Mouse (Mus musculus): ENCODE results near the gene Adgrf1.

Gene Adgrf1

GRCm38 (mm10) chr17:43270161-43270560 lies at the start of gene Adgrf1:
Gene Adgrf1 (plus strand): TSS chr17:43270329.
- DNase-seq: peak; percentile 20 to 46

GRCm38 (mm10) chr17:43226101-43226500 lies 44.0 kb upstream of the Adgrf1 start:
- no peak for DNase-seq

GRCm38 (mm10) chr17:43229621-43230513 lies 40.3 kb upstream of the Adgrf1 start:
- peak; percentile 71 to 81 for DNase-seq

- no peak for DNase-seq
Measured at GRCm38 (mm10) chr17:43230821-43231220, 39.3 kb upstream of the Adgrf1 start.

GRCm38 (mm10) chr17:43232769-43233168 lies 37.4 kb upstream of the Adgrf1 start:
- DNase-seq: peak in 1 of 2 experiments; percentile 21

GRCm38 (mm10) chr17:43236656-43237250 lies 33.4 kb upstream of the Adgrf1 start:
- no peak for DNase-seq

- no peak for DNase-seq
Measured at GRCm38 (mm10) chr17:43239035-43239434, 31.1 kb upstream of the Adgrf1 start.

- DNase-seq: peak; percentile 78 to 87
Measured at GRCm38 (mm10) chr17:43241134-43241533, 29.0 kb upstream of the Adgrf1 start.

- no peak for DNase-seq
Measured at GRCm38 (mm10) chr17:43242609-43243008, 27.5 kb upstream of the Adgrf1 start.

- DNase-seq: no peak
Measured at GRCm38 (mm10) chr17:43245364-43245763, 24.8 kb upstream of the Adgrf1 start.

- DNase-seq: no peak
Measured at GRCm38 (mm10) chr17:43247245-43247644, 22.9 kb upstream of the Adgrf1 start.

- no peak for DNase-seq
Measured at GRCm38 (mm10) chr17:43249645-43250044, 20.5 kb upstream of the Adgrf1 start.

GRCm38 (mm10) chr17:43251249-43252125 lies 18.6 kb upstream of the Adgrf1 start:
- DNase-seq: peak; percentile 31 to 45

- no peak for DNase-seq
Measured at GRCm38 (mm10) chr17:43252846-43253245, 17.3 kb upstream of the Adgrf1 start.

GRCm38 (mm10) chr17:43254261-43254660 lies 15.9 kb upstream of the Adgrf1 start:
- no peak for DNase-seq

GRCm38 (mm10) chr17:43256536-43257135 lies 13.5 kb upstream of the Adgrf1 start:
- no peak for DNase-seq

GRCm38 (mm10) chr17:43257699-43258098 lies 12.4 kb upstream of the Adgrf1 start:
- no peak for DNase-seq

GRCm38 (mm10) chr17:43261937-43262336 lies 8.2 kb upstream of the Adgrf1 start:
- no peak for DNase-seq

GRCm38 (mm10) chr17:43264739-43265138 lies 5.4 kb upstream of the Adgrf1 start:
- DNase-seq: no peak

- peak; percentile 85 to 90 for DNase-seq
Measured at GRCm38 (mm10) chr17:43265178-43265837, 4.8 kb upstream of the Adgrf1 start.

- DNase-seq: no peak
Measured at GRCm38 (mm10) chr17:43265944-43266343, 4.2 kb upstream of the Adgrf1 start.

GRCm38 (mm10) chr17:43266636-43267035 lies 3.5 kb upstream of the Adgrf1 start:
- DNase-seq: no peak

Measured in kidney, postnatal 4 days (tissue).